Mouse (Mus musculus) embryonic facial prominence, embryonic 14.5 days (tissue): ENCODE measurements around the gene Trim80. TPM values are rescaled to one million over a fixed set of nuclear protein-coding genes. Genes with fewer than 3 reads are reported as not detected.

ENCODE experiments used
- ATAC-seq: fragments of 200-750 bp; cut with Nextera tagmentation; 2 replicates; pipeline ENCODE4 v1.8.0; 2017; ENCODE audit warnings: low read depth, moderate number of reproducible peaks, moderate TSS enrichment
- DNase-seq: peaks from one replicate; pipeline ENCODE4 v3.0.0-alpha.2; 2015; ENCODE audit warnings: low spot score
- H3K27ac ChIP-seq: fragments of 300-500 bp; sonication (generic); replicated peaks from 2 replicates; pipeline ENCODE4 v1.5.1; 2014; ENCODE audit warnings: low read depth, mild to moderate bottlenecking, low read length, moderate library complexity
- H3K27me3 ChIP-seq: fragments of 300-500 bp; sonication (generic); replicated peaks from 2 replicates; pipeline ENCODE4 v1.6.1; 2014; ENCODE audit warnings: low read length; ENCODE audit not compliant: control insufficient read depth, insufficient read depth
- H3K36me3 ChIP-seq: fragments of 300-500 bp; sonication (generic); 2 replicates; pipeline ENCODE4 v1.6.1; 2014; ENCODE audit warnings: low read length, mixed read lengths; ENCODE audit not compliant: control insufficient read depth, insufficient read depth
- H3K4me1 ChIP-seq: fragments of 300-500 bp; sonication (generic); 2 replicates; pipeline ENCODE4 v1.6.1; 2014; ENCODE audit warnings: antibody characterized with exemption, low read length; ENCODE audit not compliant: control insufficient read depth, insufficient read depth
- H3K4me2 ChIP-seq: fragments of 300-500 bp; sonication (generic); 2 replicates; pipeline ENCODE4 v1.6.1; 2014; ENCODE audit warnings: low read depth, mild to moderate bottlenecking, low read length, moderate library complexity, mixed read lengths
- H3K4me3 ChIP-seq: fragments of 300-500 bp; sonication (generic); 2 replicates; pipeline ENCODE4 v1.5.1; 2014; ENCODE audit warnings: low read depth, mild to moderate bottlenecking, low read length
- H3K9ac ChIP-seq: fragments of 300-500 bp; sonication (generic); 2 replicates; pipeline ENCODE4 v1.6.1; 2014; ENCODE audit warnings: low read depth, mild to moderate bottlenecking, low read length, moderate library complexity, mixed read lengths
- H3K9me3 ChIP-seq: fragments of 300-500 bp; sonication (generic); 2 replicates; pipeline ENCODE4 v1.6.1; 2016; ENCODE audit warnings: low read length; ENCODE audit not compliant: control insufficient read depth
- WGBS: fragments of 180-500 bp; shearing (Covaris S2); extraction: QIAGEN DNeasy Blood & Tissue Kit; methylation state at CpG from one replicate; pipeline ENCODE4 v1.1.7; 2014; 5-methylcytosine and 5-hydroxymethylcytosine counted together
- polyA plus RNA-seq: library from polyadenylated mRNA; unstranded; fragments of >200 nt; fragmentation: Nextera tagmentation; extraction: Ambion mirVana; gene quantifications from 2 replicates; pipeline ENCODE4 v1.2.1, GENCODE M21; 2014

The Trim80 gene
- polyA plus RNA-seq, 1 experiment from 2014 or later: 0.11 TPM

GRCm38 (mm10) chr11:115437571-115438122, 2.7 kb upstream of the Trim80 start:
- H3K4me2 ChIP-seq: no peak overlapping the region
- WGBS: 69% methylated on average over 5 of the region's 5 CpGs
- H3K27ac ChIP-seq: no peak overlapping the region
- no peak overlapping the region for H3K4me3 ChIP-seq
- no peak overlapping the region for H3K9ac ChIP-seq
- no peaks in the 10 kb centered on the region for H3K4me1 ChIP-seq
- ATAC-seq (no peak), DNase-seq (no peak)
- 0 out of 2 replicates have a peak, but pooled peaks cover 7% of the 10 kb centered on the region for H3K9me3 ChIP-seq
- no peaks in the 10 kb centered on the region for H3K27me3 ChIP-seq
- H3K36me3 ChIP-seq: no peaks in the 10 kb centered on the region

DNA sequence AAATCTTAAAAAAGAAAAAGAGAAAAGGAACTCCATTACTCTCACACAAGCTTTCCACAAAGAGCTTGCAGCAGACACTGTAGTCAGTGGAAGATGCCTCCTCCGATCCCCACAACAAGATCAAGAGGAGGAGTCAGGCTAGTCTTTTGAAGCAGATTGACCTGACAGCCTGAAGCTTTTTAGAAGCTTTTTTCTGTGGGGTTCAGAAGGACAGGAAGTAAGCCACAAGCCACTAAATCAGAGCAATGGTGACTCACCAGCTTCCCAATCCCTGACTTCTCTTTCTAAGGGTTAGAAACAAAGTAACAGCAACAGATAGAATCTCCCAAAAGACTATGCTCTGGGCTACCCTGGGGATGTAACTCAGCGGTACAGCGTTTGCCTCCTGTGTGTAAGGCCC, 1.0 kb upstream of the Trim80 start:
- 74% methylated on average over 3 of the region's 3 CpGs for WGBS

GRCm38 (mm10) chr11:115441417-115441816, 1.1 kb downstream of the Trim80 start:
- ATAC-seq: no peak
- WGBS: 44% methylated on average over 15 of the region's 15 CpGs
- Histone ChIP-seq H3K36me3 (no peaks in the 10 kb centered on the region), H3K27ac (no peak overlapping the region), H3K9ac (no peak overlapping the region), H3K27me3 (no peaks in the 10 kb centered on the region), H3K4me1 (no peaks in the 10 kb centered on the region), H3K9me3 (0 out of 2 replicates have a peak, but pooled peaks cover 7% of the 10 kb centered on the region), H3K4me3 (no peak overlapping the region), H3K4me2 (no peak overlapping the region)
- DNase-seq: peak; percentile 13

More for the DNA sequence above, 1.0 kb upstream of the Trim80 start:
- Histone ChIP-seq H3K4me2 (no peak overlapping the region), H3K9ac (no peak overlapping the region), H3K4me3 (no peak overlapping the region), H3K36me3 (no peaks in the 10 kb centered on the region), H3K27ac (no peak overlapping the region), H3K27me3 (no peaks in the 10 kb centered on the region), H3K4me1 (no peaks in the 10 kb centered on the region), H3K9me3 (0 out of 2 replicates have a peak, but pooled peaks cover 7% of the 10 kb centered on the region)
- DNase-seq (no peak), ATAC-seq (no peak)

- Histone ChIP-seq H3K4me1 (no peaks in the 10 kb centered on the region), H3K27ac (no peak overlapping the region), H3K4me2 (no peak overlapping the region), H3K27me3 (no peaks in the 10 kb centered on the region), H3K9me3 (no peaks in the 10 kb centered on the region), H3K36me3 (no peaks in the 10 kb centered on the region), H3K4me3 (no peak overlapping the region), H3K9ac (no peak overlapping the region)
- WGBS: 53% methylated on average over 3 of the region's 3 CpGs
- DNase-seq (no peak), ATAC-seq (no peak)
Observed at GRCm38 (mm10) chr11:115446906-115447305, 6.6 kb downstream of the Trim80 start.

- Histone ChIP-seq H3K4me2 (no peak overlapping the region), H3K9me3 (no peaks in the 10 kb centered on the region), H3K27ac (no peak overlapping the region), H3K27me3 (no peaks in the 10 kb centered on the region), H3K9ac (no peak overlapping the region), H3K4me3 (no peak overlapping the region), H3K36me3 (no peaks in the 10 kb centered on the region), H3K4me1 (no peaks in the 10 kb centered on the region)
- DNase-seq: no peak
- no peak for ATAC-seq
- WGBS: 78% methylated on average over 11 of the region's 11 CpGs
Observed at GRCm38 (mm10) chr11:115447321-115447885, 7.1 kb downstream of the Trim80 start.

DNA sequence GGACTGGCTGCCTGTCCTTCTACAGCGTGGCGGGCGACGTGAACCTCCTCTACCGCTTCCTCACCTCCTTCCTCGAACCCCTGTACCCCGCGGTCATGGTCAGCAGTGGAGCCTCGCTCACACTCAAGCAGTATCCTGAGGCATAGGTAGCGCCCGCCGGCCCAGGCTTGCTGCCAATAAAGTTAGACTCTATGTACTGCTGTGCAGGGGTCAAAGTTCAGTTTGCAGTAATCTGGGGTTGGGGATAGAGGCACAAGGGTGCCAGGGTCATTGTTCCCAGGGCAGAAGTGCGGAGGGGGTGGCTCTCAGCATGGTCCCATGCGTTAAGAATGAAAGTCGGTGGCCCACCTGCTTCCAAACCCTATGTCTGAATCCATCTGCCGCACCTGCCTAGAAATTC, 7.7 kb downstream of the Trim80 start:
- ATAC-seq: no peak
- H3K4me2 ChIP-seq: no peak overlapping the region
- H3K9ac ChIP-seq: no peak overlapping the region
- no peaks in the 10 kb centered on the region for H3K27me3 ChIP-seq
- no peaks in the 10 kb centered on the region for H3K4me1 ChIP-seq
- H3K9me3 ChIP-seq: no peaks in the 10 kb centered on the region
- no peak overlapping the region for H3K4me3 ChIP-seq
- 89% methylated on average over 16 of the region's 16 CpGs for WGBS
- no peaks in the 10 kb centered on the region for H3K36me3 ChIP-seq
- no peak for DNase-seq
- H3K27ac ChIP-seq: no peak overlapping the region

- Histone ChIP-seq H3K4me3 (no peak overlapping the region), H3K4me2 (no peak overlapping the region), H3K27ac (no peak overlapping the region), H3K9ac (no peak overlapping the region), H3K4me1 (no peaks in the 10 kb centered on the region), H3K9me3 (no peaks in the 10 kb centered on the region), H3K27me3 (no peaks in the 10 kb centered on the region), H3K36me3 (no peaks in the 10 kb centered on the region)
- ATAC-seq (no peak), DNase-seq (no peak)
- 40% methylated on average over 7 of the region's 7 CpGs for WGBS
Observed at GRCm38 (mm10) chr11:115448998-115449397, 8.7 kb downstream of the Trim80 start.

DNA sequence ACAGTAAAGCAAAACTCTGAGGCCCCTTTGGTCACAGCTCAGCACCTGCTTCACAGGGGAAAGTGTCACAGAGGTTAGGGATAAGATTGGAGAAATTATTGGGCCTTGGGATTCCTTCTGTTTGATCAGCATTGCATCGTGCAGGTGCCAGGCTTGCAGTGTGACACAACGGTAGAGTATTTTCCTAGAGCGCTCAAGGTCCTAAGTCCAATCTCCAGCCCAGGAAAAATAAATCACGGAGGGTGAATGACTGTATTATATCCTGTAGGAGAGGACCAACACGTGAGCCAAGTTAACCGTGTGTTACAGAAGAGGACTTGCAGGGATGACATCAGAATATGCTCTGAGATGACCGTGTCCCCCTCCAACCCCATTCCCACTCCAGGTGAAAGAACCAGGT, 9.8 kb downstream of the Trim80 start:
- Histone ChIP-seq H3K9me3 (no peaks in the 10 kb centered on the region), H3K27me3 (no peaks in the 10 kb centered on the region), H3K9ac (no peak overlapping the region), H3K36me3 (no peaks in the 10 kb centered on the region), H3K4me1 (no peaks in the 10 kb centered on the region), H3K4me2 (no peak overlapping the region), H3K4me3 (no peak overlapping the region), H3K27ac (no peak overlapping the region)
- 89% methylated on average over 7 of the region's 7 CpGs for WGBS
- ATAC-seq: no peak
- no peak for DNase-seq

GRCm38 (mm10) chr11:115451781-115452241, 11.5 kb downstream of the Trim80 start:
- ATAC-seq: no peak
- 75% methylated on average over 8 of the region's 8 CpGs for WGBS

More at GRCm38 (mm10) chr11:115451781-115452241, 11.5 kb downstream of the Trim80 start:
- Histone ChIP-seq H3K27ac (no peak overlapping the region), H3K9me3 (no peaks in the 10 kb centered on the region), H3K4me2 (no peak overlapping the region), H3K27me3 (no peaks in the 10 kb centered on the region), H3K4me1 (no peaks in the 10 kb centered on the region), H3K36me3 (no peaks in the 10 kb centered on the region), H3K9ac (no peak overlapping the region), H3K4me3 (no peak overlapping the region)
- peak; percentile 27 for DNase-seq
